Mouse (Mus musculus) bone marrow, adult 2 months (tissue): ENCODE data around the gene Tsen34. TPM values are rescaled to one million over a fixed set of nuclear protein-coding genes. Genes with fewer than 3 reads are reported as not detected.

Source experiments
- H3K27ac ChIP-seq: fragments of 200-500 bp; 2 replicates; pipeline ENCODE4 v1.5.1; 2012; ENCODE audit warnings: low read depth, mild to moderate bottlenecking, control low read depth, inconsistent platforms, low read length; ENCODE audit not compliant: control insufficient read depth, poor library complexity, insufficient read depth
- H3K4me1 ChIP-seq: fragments of 200-500 bp; 2 replicates; pipeline ENCODE4 v1.6.1; 2011; ENCODE audit warnings: low read length; ENCODE audit not compliant: control insufficient read depth, insufficient read depth
- H3K4me3 ChIP-seq: fragments of 200-500 bp; replicated peaks from 2 replicates; pipeline ENCODE3; 2011; ENCODE audit warnings: mild to moderate bottlenecking, low read depth, low read length, control low read depth; ENCODE audit not compliant: control insufficient read depth
- CTCF ChIP-seq: fragments of 200-500 bp; IDR thresholded peaks from 2 replicates; pipeline ENCODE4 v1.5.1; 2011; ENCODE audit warnings: low read length, control low read depth; ENCODE audit not compliant: control insufficient read depth, insufficient read depth
- POLR2A ChIP-seq: fragments of 200-500 bp; IDR thresholded peaks from 2 replicates; pipeline ENCODE4 v1.6.1; 2011; ENCODE audit warnings: low read depth, mild to moderate bottlenecking, control low read depth, low read length, borderline replicate concordance; ENCODE audit not compliant: control insufficient read depth
- WGBS: fragments of 180-500 bp; shearing (Covaris S2); methylation state at CpG from one replicate; pipeline ENCODE4 v1.1.7; 2018; 5-methylcytosine and 5-hydroxymethylcytosine counted together
- polyA plus RNA-seq: library from polyadenylated mRNA; stranded (reverse); fragments of >200 nt; gene quantifications from 2 replicates; pipeline ENCODE4 v1.2.4, GENCODE M21; 2011; ENCODE audit warnings: low replicate concordance; ENCODE audit not compliant: missing spikeins, insufficient read depth, insufficient read length

The Tsen34 gene
- polyA plus RNA-seq, result 23.8 and 25.8 TPM in 2 replicates

GRCm38 (mm10) chr7:3692382-3692986 lies at the start of gene Tsen34:
TSS of gene Tsen34 (plus strand) at chr7:3692863.
- TF ChIP-seq POLR2A, result peak; percentile 52; the same call in 1 of the 2 replicates
- 0 out of 2 replicates have a peak, but pooled peaks have one; percentile 23 for TF ChIP-seq CTCF
- WGBS, result under 1% methylated on average over 49 of the region's 49 CpGs
- H3K4me3 ChIP-seq, result peak within 1 kb of the TSS; percentile 75

DNA sequence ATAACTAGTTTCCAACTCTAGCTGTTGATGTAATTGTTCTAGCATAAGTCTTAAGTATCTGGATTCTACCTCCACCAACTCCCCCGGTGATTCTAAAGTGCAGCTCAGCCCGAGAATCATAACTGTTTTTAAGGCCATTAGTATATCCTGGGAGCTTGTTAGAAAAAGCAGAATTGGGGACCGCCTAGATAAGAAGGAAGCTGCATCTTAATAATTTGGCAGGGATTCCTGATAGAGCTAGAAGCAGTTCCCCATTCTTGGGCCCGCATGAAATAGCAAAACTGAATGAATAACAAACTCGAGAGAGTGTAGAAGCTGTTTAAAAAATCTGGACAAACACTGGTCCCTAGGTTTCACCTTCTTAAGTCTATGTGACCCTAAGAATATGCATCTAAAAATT lies 49.3 kb upstream of the Tsen34 start:
- WGBS, result 8% methylated on average over 5 of the region's 5 CpGs
- H3K27ac ChIP-seq, result no peak overlapping the region

More at GRCm38 (mm10) chr7:3692382-3692986, at the start of gene Tsen34:
- peak within 1 kb of the TSS; percentile 85 for H3K27ac ChIP-seq
- no peaks in the 10 kb centered on the region for H3K4me1 ChIP-seq

GRCm38 (mm10) chr7:3643843-3644242 lies 48.8 kb upstream of the Tsen34 start:
- WGBS, result 6% methylated on average over 9 of the region's 9 CpGs
- Histone ChIP-seq H3K4me3 (no peak overlapping the region), H3K27ac (no peak overlapping the region), H3K4me1 (peaks cover 5% of the 10 kb centered on the region)
- TF ChIP-seq POLR2A (no peak), CTCF (no peak)

More for the DNA sequence above, 49.3 kb upstream of the Tsen34 start:
- TF ChIP-seq POLR2A (no peak), CTCF (no peak)
- peaks cover 5% of the 10 kb centered on the region for H3K4me1 ChIP-seq
- H3K4me3 ChIP-seq, result no peak overlapping the region

DNA sequence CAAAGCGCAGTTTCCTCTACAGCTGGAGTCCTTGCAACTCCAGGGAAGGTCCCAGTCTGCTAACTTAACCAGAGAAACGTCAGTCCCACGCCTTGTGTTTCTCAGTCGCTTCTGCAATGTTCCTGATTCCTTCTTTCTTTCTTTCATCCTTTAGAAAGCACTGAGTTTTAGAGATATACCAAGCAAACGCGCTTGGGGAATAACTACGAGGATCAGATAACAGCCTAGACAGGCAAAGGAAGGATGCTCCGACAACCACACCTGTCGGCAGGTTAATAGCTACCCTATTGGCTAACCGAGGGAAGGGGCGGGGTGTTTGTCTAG lies 48.4 kb upstream of the Tsen34 start:
- WGBS, result 0% methylated on average over 11 of the region's 11 CpGs
- Histone ChIP-seq H3K27ac (peak overlapping the region; percentile 41; the same call in 1 of the 2 replicates), H3K4me1 (peaks cover 5% of the 10 kb centered on the region), H3K4me3 (peak overlapping the region; percentile 47)
- TF ChIP-seq POLR2A, result no peak
- no peak for TF ChIP-seq CTCF

DNA sequence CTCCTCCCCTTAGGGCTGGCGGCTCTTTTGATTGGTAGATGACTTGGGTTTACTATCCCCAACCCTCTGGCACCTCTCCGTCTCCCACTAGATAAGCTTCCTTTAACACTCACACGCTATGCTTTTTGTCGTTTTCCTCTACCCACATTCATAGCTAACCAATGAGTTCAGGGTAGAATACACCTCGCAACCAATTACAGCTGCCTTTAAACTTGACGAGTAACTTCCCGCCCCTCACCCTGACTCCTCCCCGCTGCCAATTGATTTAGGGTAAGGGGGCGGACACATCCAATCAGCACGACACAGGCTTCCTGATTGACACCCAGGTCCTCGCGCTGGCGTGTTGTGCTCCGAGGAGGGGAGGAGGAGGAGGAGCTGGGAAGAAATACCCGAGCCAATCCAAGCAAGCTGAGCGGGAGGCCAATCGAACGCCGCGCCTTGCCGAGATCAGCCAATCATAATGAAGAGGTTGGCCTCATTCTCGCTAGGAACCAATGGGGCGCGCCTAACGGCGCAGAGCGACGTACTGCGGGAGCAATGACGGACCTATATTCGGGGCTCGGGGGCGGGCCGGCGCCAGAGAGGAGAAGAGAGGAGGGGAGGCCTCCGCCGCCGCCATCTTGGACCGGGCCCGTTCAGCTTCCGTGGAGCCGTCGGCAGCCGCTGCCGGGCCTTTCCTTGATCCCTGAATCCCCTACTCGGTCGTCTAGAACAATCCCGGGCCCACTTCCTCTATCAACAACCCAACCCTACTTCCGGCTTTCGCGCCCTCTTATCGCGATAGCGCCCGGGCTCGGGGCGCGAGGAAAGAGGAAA lies 47.8 kb upstream of the Tsen34 start, which contains the start of gene Cnot3:
TSS of gene Cnot3 (plus strand) at position 597 of the 816 bp plus-strand sequence.
- H3K4me3 ChIP-seq, result peak within 1 kb of the TSS; percentile 94
- peaks cover 5% of the 10 kb centered on the region for H3K4me1 ChIP-seq
- TF ChIP-seq CTCF, result no peak
- peak; percentile 62; the same call in 1 of the 2 replicates for TF ChIP-seq POLR2A
- H3K27ac ChIP-seq, result peak within 1 kb of the TSS; percentile 97
- WGBS, result under 1% methylated on average over 55 of the region's 58 CpGs

DNA sequence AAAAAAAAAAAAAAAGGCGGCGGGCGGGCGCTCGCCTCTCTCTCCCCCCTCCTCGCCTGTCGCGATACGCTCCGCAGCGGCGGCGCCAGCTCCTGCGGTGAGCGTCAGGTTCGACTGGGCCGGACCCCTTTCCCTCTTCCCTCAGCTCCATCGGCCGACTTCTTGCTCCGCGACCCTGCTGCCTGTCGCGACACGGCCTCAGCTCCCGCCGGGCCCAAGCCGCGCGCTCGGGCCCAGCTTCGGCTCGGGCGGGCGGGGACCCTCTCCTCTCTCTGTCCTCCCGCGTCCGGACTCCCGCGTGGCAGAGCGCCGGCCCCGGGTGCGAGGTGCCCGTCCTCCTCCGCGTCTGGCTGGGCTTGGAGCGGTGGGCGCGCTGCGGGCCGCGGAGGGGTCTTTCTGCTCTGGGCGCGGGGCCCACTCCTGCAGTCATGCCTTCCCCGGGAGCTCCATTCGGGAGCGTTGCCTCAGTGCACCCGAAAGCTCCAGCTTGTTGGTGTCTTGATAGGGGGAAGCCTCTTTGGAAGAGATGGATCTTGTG lies 47.1 kb upstream of the Tsen34 start:
- Histone ChIP-seq H3K4me3 (peak overlapping the region; percentile 94), H3K4me1 (peaks cover 5% of the 10 kb centered on the region), H3K27ac (peak overlapping the region; percentile 97)
- TF ChIP-seq CTCF (no peak), POLR2A (no peak; the same call in 1 of the 2 replicates)
- under 1% methylated on average over 54 of the region's 58 CpGs for WGBS

DNA sequence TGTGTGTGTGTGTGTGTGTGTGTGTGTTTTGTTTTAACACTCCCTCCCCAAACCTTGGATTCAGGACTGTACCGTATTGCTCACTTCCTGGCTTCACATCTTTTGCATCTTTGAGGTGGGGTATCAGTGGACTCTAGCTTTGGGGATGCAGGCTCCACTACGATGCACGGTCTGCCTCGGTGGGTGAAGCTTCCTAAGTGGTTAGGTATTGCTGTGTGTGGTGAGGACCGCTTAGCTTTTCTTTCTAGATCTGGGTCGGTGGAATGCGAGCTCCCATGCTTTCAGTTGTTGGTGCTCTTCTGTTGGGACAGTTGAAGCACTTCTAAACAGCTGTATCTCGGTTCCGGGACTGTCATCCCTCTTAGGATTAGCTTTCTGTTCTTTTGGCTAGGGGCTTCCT lies 46.5 kb upstream of the Tsen34 start:
- H3K4me1 ChIP-seq, result peaks cover 5% of the 10 kb centered on the region
- H3K4me3 ChIP-seq, result peak overlapping the region; percentile 94
- TF ChIP-seq POLR2A (no peak), CTCF (no peak)
- peak overlapping the region; percentile 97; the same call in 1 of the 2 replicates for H3K27ac ChIP-seq
- WGBS, result 13% methylated on average over 9 of the region's 9 CpGs

GRCm38 (mm10) chr7:3646641-3647040 lies 46.0 kb upstream of the Tsen34 start:
- Histone ChIP-seq H3K4me1 (peaks cover 5% of the 10 kb centered on the region), H3K4me3 (peak overlapping the region; percentile 94), H3K27ac (no peak overlapping the region; the same call in 1 of the 2 replicates)
- TF ChIP-seq CTCF (no peak), POLR2A (no peak)
- WGBS, result 54% methylated on average over 4 of the region's 4 CpGs
